Mouse (Mus musculus) lung, adult 10 weeks (tissue): ENCODE results near the gene Gm15448. TPM values are rescaled to one million over a fixed set of nuclear protein-coding genes. Genes with fewer than 3 reads are reported as not detected.

Experiments
- polyA plus RNA-seq: library from polyadenylated mRNA; stranded (reverse); fragments of 350-450 nt; fragmentation: Illumina TruSeq; extraction: RNeasy Lipid Tissue Mini Kit (QIAGEN cat#74804); gene quantifications from one replicate; pipeline ENCODE4 v1.2.3, GENCODE M21; 2014; ENCODE audit warnings: low read depth, low replicate concordance; ENCODE audit not compliant: insufficient read depth

Gm15448 gene
- polyA plus RNA-seq = 0.52 TPM

GRCm38 (mm10) chr7:3825599-3825998 lies at the start of gene Gm15448:
Gm15448 (minus strand) TSS chr7:3825687.

GRCm38 (mm10) chr7:3844951-3845350 lies 19.5 kb upstream of the Gm15448 start, which contains the start of gene Pira2:
Pira2 (minus strand) TSS chr7:3845051.

Other genes with a start within 250 kb of the Gm15448 start
- not detected for gene Oscar, start 209.5 kb downstream of the Gm15448 start, polyA plus RNA-seq
- gene Ndufa3, start 208.3 kb downstream of the Gm15448 start, polyA plus RNA-seq = 423 TPM
- gene Tfpt, start 195.8 kb downstream of the Gm15448 start, polyA plus RNA-seq = 18.3 TPM
- 23.4 TPM for gene Prpf31, start 195.7 kb downstream of the Gm15448 start, polyA plus RNA-seq
- 31.9 TPM for gene Cnot3, start 180.4 kb downstream of the Gm15448 start, polyA plus RNA-seq
- gene Leng1, start 159.8 kb downstream of the Gm15448 start, polyA plus RNA-seq = 8.4 TPM
- 31.0 TPM for gene Tmc4, start 148.1 kb downstream of the Gm15448 start, polyA plus RNA-seq
- 75.9 TPM for gene Tsen34, start 132.8 kb downstream of the Gm15448 start, polyA plus RNA-seq
- 24.4 TPM for gene Mboat7, start 132.2 kb downstream of the Gm15448 start, polyA plus RNA-seq
- gene Rps9, start 121.7 kb downstream of the Gm15448 start, polyA plus RNA-seq = 2,231 TPM
- 14.4 TPM for gene Pirb, start 105.3 kb downstream of the Gm15448 start, polyA plus RNA-seq
- 2.8 TPM for gene Pira2, start 19.4 kb upstream of the Gm15448 start, polyA plus RNA-seq
- gene Gm14548, start 72.4 kb upstream of the Gm15448 start, polyA plus RNA-seq = 1.8 TPM
- 1.8 TPM for gene Lilra6, start 89.8 kb upstream of the Gm15448 start, polyA plus RNA-seq
- gene Lair1, start 237.5 kb upstream of the Gm15448 start, polyA plus RNA-seq = 7.5 TPM